Mouse (Mus musculus): Measurements from ENCODE around the gene Fpgs. TPM values are rescaled to one million over a fixed set of nuclear protein-coding genes. Genes with fewer than 3 reads are reported as not detected.

Gene Fpgs
- total and polyA plus RNA-seq, 3 experiments, result 40.0 to 73.9 TPM; not detected in 1

- Histone ChIP-seq H3K27me3 (ENCODE audit: control insufficient read depth in 1 of 2, insufficient read depth in 2 of 2, low read length in 2 of 2) (no peaks in the 10 kb centered on the region), H3K9ac (ENCODE audit: control insufficient read depth, low read depth, low read length, poor library complexity, severe bottlenecking) (no peak overlapping the region), H3K36me3 (ENCODE audit: control insufficient read depth in 1 of 2, insufficient read depth in 2 of 2, low read length in 2 of 2) (peaks cover 0 to 5% of the 10 kb centered on the region in 2 experiments; a peak in 2 of 4 replicates), H3K27ac (ENCODE audit: control insufficient read depth, low read depth, low read length) (no peak overlapping the region), H3K9me3 (replicated peaks; ENCODE audit: insufficient read depth, low read length) (no peaks in the 10 kb centered on the region), H3K79me2 (ENCODE audit: control insufficient read depth, insufficient read depth, low read length, poor library complexity) (no peaks in the 10 kb centered on the region), H3K4me1 (ENCODE audit: control insufficient read depth in 1 of 2, insufficient read depth in 2 of 2, low read length in 2 of 2) (no peaks in the 10 kb centered on the region), H3K4me3 (ENCODE audit: control insufficient read depth in 1 of 2, insufficient read depth in 1 of 2, low read depth in 2 of 2, low read length in 2 of 2) (no peak overlapping the region)
- no peak for DNase-seq (ENCODE audit: low read depth, low spot score)
- TF ChIP-seq BHLHE40 (IDR thresholded peaks at IDR 0.05; ENCODE audit: borderline replicate concordance, low read depth, low read length) (no peak), MYB (IDR thresholded peaks at IDR 0.05; ENCODE audit: low read depth, low read length) (no peak)
Measured at GRCm38 (mm10) chr2:32683701-32684100, 20.2 kb downstream of the Fpgs start.

- no peaks in the 10 kb centered on the region for H3K27me3 ChIP-seq (ENCODE audit: control insufficient read depth in 1 of 2, insufficient read depth in 2 of 2, low read length in 2 of 2)
- no peak for DNase-seq (ENCODE audit: low read depth, low spot score)
- H3K27ac ChIP-seq (ENCODE audit: control insufficient read depth, low read depth, low read length), result no peak overlapping the region
- H3K36me3 ChIP-seq (ENCODE audit: control insufficient read depth in 1 of 2, insufficient read depth in 2 of 2, low read length in 2 of 2), result peaks cover 0 to 5% of the 10 kb centered on the region in 2 experiments; a peak in 2 of 4 replicates
- H3K79me2 ChIP-seq (ENCODE audit: control insufficient read depth, insufficient read depth, low read length, poor library complexity), result no peaks in the 10 kb centered on the region
- no peaks in the 10 kb centered on the region for H3K9me3 ChIP-seq (replicated peaks; ENCODE audit: insufficient read depth, low read length)
- no peak for TF ChIP-seq RCOR1 (IDR thresholded peaks at IDR 0.05; ENCODE audit: low read depth, low read length)
- no peak for TF ChIP-seq BHLHE40 (IDR thresholded peaks at IDR 0.05; ENCODE audit: borderline replicate concordance, low read depth, low read length)
- TF ChIP-seq CTCF (IDR thresholded peaks at IDR 0.05 in 2 of 3, conservative IDR thresholded peaks at IDR 0.05 in 1 of 3; ENCODE audit: control insufficient read depth in 1 of 3, insufficient read depth in 1 of 3, low read depth in 2 of 3, low read length in 3 of 3, poor library complexity in 1 of 3, severe bottlenecking in 1 of 3), result no peak
- no peak for TF ChIP-seq UBTF (IDR thresholded peaks at IDR 0.05; ENCODE audit: borderline replicate concordance, insufficient read depth, low read depth, low read length)
- TF ChIP-seq RAD21 (IDR thresholded peaks at IDR 0.05; ENCODE audit: low read depth, low read length), result no peak
- TF ChIP-seq ETS1 (IDR thresholded peaks at IDR 0.05; ENCODE audit: low read depth, low read length), result no peak
- TF ChIP-seq TCF12 (IDR thresholded peaks at IDR 0.05; ENCODE audit: low read depth, low read length), result no peak
- TF ChIP-seq TAL1 (IDR thresholded peaks at IDR 0.05; ENCODE audit: low read length), result no peak
- TF ChIP-seq ELF1 (IDR thresholded peaks at IDR 0.05; ENCODE audit: low read depth, low read length), result no peak
- TF ChIP-seq ZMIZ1 (IDR thresholded peaks at IDR 0.05; ENCODE audit: low read depth, low read length), result no peak
- TF ChIP-seq HCFC1 (IDR thresholded peaks at IDR 0.05; ENCODE audit: low read depth, low read length), result no peak
- no peak for TF ChIP-seq EP300 (IDR thresholded peaks at IDR 0.05; ENCODE audit: low read depth in 1 of 2, low read length in 2 of 2)
- TF ChIP-seq MYC (IDR thresholded peaks at IDR 0.05; ENCODE audit: low read depth, low read length), result no peak
- TF ChIP-seq GABPA (IDR thresholded peaks at IDR 0.05; ENCODE audit: low read depth, low read length), result no peak
- no peak overlapping the region for H3K9ac ChIP-seq (ENCODE audit: control insufficient read depth, low read depth, low read length, poor library complexity, severe bottlenecking)
- H3K4me1 ChIP-seq (ENCODE audit: control insufficient read depth in 1 of 2, insufficient read depth in 2 of 2, low read length in 2 of 2), result no peaks in the 10 kb centered on the region
- no peak overlapping the region for H3K4me3 ChIP-seq (ENCODE audit: control insufficient read depth in 1 of 2, insufficient read depth in 1 of 2, low read depth in 2 of 2, low read length in 2 of 2)
Measured at GRCm38 (mm10) chr2:32682721-32683417, 21.1 kb downstream of the Fpgs start.

Data from MEL (cell line).